Mouse (Mus musculus): ENCODE results near the gene Actr10. TPM values are rescaled to one million over a fixed set of nuclear protein-coding genes. Genes with fewer than 3 reads are reported as not detected.

Actr10 gene
- polyA plus RNA-seq, 1 experiment from 2014 or later: 213 TPM

DNA sequence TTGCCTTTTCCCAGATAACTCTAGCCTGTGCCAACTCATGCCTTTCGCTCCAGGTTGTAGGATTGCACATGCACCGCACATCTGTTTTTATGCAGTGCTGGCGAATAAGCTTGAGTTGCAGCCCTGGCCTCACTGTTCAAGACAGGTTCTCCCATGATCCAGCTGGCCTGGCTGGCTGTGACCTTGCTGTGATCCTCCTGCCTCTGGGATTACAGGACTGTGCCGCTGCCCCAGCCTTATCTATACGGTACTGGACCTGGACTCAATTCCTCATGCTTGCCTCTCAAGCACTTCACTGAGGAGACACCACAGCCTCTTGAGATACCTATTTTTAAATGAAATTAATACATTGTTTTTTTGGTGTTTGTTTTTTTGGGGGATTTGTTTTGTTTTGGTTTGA is 6.5 kb downstream of the Actr10 start:
- peaks cover 7% of the 10 kb centered on the region for H3K36me3 ChIP-seq (ENCODE audit: control insufficient read depth, insufficient read depth, low read length)

DNA sequence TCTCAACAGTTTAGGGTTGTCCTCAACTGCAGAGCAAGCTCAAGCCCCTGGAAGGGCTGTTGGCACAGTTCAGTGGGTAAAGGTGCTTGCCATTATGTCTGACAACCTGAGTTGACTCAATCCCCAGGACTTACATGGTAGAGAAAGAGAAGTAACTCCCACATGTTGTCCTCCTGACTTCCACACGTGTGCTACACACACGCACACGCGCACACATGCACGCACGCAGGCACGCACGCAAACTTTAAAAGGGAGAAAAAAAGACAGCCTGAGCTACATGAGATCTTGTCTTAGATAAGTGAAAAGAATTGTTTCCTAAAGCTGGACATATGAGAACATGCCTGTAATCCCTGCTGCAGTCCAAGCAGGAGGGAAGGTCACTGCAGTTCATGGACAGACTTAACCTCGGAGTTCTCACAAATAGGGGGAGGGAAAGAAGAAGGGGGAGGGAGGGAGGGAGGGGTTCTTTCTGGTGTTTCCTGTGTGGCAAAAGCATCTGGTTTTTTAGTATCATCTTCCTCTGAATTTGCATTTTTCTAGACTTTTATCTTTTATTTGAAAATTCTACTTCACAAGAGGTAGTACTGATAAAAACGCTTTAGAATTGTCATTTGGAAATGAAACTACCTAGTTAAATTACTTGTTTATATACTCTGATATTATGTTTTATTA is 9.1 kb downstream of the Actr10 start:
- no peaks in the 10 kb centered on the region for H3K9me3 ChIP-seq (ENCODE audit: control insufficient read depth, low read length)
- no peaks in the 10 kb centered on the region for H3K27me3 ChIP-seq (replicated peaks; ENCODE audit: control insufficient read depth, insufficient read depth, low read length)
- H3K4me2 ChIP-seq (ENCODE audit: low read depth, low read length): no peak overlapping the region
- H3K4me3 ChIP-seq (ENCODE audit: low read length): no peak overlapping the region
- H3K9ac ChIP-seq (ENCODE audit: low read depth, low read length): no peak overlapping the region
- no peak overlapping the region for H3K27ac ChIP-seq (ENCODE audit: low read length)
- WGBS: 89% methylated on average over 10 of the region's 10 CpGs
- no peaks in the 10 kb centered on the region for H3K4me1 ChIP-seq (ENCODE audit: control insufficient read depth, insufficient read depth, low read length)
- peaks cover 7% of the 10 kb centered on the region for H3K36me3 ChIP-seq (ENCODE audit: control insufficient read depth, insufficient read depth, low read length)
- ATAC-seq: no peak

More for the DNA sequence above, 6.5 kb downstream of the Actr10 start:
- 91% methylated on average over 5 of the region's 5 CpGs for WGBS
- no peaks in the 10 kb centered on the region for H3K9me3 ChIP-seq (ENCODE audit: control insufficient read depth, low read length)
- no peak overlapping the region for H3K4me2 ChIP-seq (ENCODE audit: low read depth, low read length)
- no peak overlapping the region for H3K27ac ChIP-seq (ENCODE audit: low read length)
- H3K4me1 ChIP-seq (ENCODE audit: control insufficient read depth, insufficient read depth, low read length): no peaks in the 10 kb centered on the region
- ATAC-seq: no peak
- no peak overlapping the region for H3K4me3 ChIP-seq (ENCODE audit: low read length)
- H3K9ac ChIP-seq (ENCODE audit: low read depth, low read length): no peak overlapping the region
- H3K27me3 ChIP-seq (replicated peaks; ENCODE audit: control insufficient read depth, insufficient read depth, low read length): no peaks in the 10 kb centered on the region

DNA sequence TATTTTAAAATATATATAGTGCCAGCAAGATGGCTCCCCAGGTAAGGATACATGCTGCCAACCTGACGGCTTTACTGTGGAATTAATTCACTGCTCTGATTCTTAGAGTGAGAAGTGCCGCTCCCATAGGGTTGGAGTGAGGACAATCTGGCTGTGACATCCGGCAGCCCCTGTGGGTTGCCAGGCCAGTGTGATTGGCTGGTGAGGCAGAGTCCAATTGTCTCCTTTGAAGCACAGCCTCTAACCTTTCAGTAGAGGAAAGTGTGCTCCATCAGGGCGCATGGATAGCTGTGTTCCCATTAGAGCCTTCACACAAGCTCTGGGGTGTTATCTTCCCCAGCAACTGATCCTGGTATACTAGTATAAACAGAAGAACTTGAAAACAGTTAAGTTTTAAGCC is 21.0 kb downstream of the Actr10 start:
- Histone ChIP-seq H3K27me3 (replicated peaks; ENCODE audit: control insufficient read depth, insufficient read depth, low read length) (no peaks in the 10 kb centered on the region), H3K4me2 (ENCODE audit: low read depth, low read length) (no peak overlapping the region), H3K9me3 (ENCODE audit: control insufficient read depth, low read length) (no peaks in the 10 kb centered on the region), H3K36me3 (ENCODE audit: control insufficient read depth, insufficient read depth, low read length) (peaks cover 21% of the 10 kb centered on the region), H3K4me3 (ENCODE audit: low read length) (no peak overlapping the region), H3K9ac (ENCODE audit: low read depth, low read length) (no peak overlapping the region), H3K4me1 (ENCODE audit: control insufficient read depth, insufficient read depth, low read length) (no peaks in the 10 kb centered on the region), H3K27ac (ENCODE audit: low read length) (no peak overlapping the region)
- 92% methylated on average over 4 of the region's 4 CpGs for WGBS
- ATAC-seq: no peak

- 39% methylated on average over 8 of the region's 8 CpGs for WGBS
- Histone ChIP-seq H3K36me3 (ENCODE audit: control insufficient read depth, insufficient read depth, low read length) (peaks cover 3% of the 10 kb centered on the region; the same call in 1 of the 2 replicates), H3K4me1 (ENCODE audit: control insufficient read depth, insufficient read depth, low read length) (no peaks in the 10 kb centered on the region), H3K4me3 (ENCODE audit: low read length) (peak overlapping the region; percentile 70), H3K27me3 (replicated peaks; ENCODE audit: control insufficient read depth, insufficient read depth, low read length) (no peaks in the 10 kb centered on the region), H3K27ac (ENCODE audit: low read length) (peak overlapping the region; percentile 96), H3K9me3 (ENCODE audit: control insufficient read depth, low read length) (no peaks in the 10 kb centered on the region), H3K4me2 (ENCODE audit: low read depth, low read length) (peak overlapping the region; percentile 64), H3K9ac (ENCODE audit: low read depth, low read length) (peak overlapping the region; percentile 80)
- ATAC-seq: no peak
Measured at GRCm38 (mm10) chr12:70967581-70967980, 29.9 kb downstream of the Actr10 start.

DNA sequence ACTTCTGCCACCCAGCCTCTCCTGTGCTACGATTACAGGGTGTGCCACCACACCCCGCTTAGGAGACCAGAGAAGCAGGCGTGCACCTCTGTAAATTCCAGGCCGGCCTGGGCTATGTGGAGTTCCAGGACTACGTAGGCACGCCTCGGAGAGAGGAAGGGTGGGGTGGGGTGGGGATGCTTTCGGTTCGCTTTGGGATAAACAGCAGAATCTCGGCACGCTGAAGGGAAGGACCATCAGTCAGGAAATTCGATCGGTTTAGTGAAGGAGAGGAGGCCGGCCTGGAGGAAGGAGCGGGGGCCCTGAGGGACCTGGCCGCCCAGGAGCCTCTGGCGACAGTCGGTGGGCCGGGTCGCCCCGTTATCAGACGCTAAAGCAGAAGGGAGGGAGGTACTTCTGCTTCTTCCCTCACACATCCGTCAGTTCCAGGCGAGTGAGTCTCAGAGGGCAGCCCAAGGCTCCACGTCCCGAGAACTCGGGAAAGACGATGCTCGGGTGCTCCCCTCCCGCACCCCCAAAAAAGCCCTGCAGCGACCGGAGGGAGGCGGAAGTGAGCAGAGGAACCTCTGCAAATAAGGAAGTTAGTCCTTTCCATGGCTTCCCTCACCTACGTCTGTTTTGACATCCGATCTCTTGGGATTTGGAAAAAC is 30.6 kb downstream of the Actr10 start:
- H3K4me1 ChIP-seq (ENCODE audit: control insufficient read depth, insufficient read depth, low read length): no peaks in the 10 kb centered on the region
- H3K36me3 ChIP-seq (ENCODE audit: control insufficient read depth, insufficient read depth, low read length): peaks cover 2% of the 10 kb centered on the region; the same call in 1 of the 2 replicates
- H3K27ac ChIP-seq (ENCODE audit: low read length): peak overlapping the region; percentile 96
- H3K9me3 ChIP-seq (ENCODE audit: control insufficient read depth, low read length): no peaks in the 10 kb centered on the region
- H3K27me3 ChIP-seq (replicated peaks; ENCODE audit: control insufficient read depth, insufficient read depth, low read length): no peaks in the 10 kb centered on the region
- H3K4me3 ChIP-seq (ENCODE audit: low read length): peak overlapping the region; percentile 70
- peak overlapping the region; percentile 64 for H3K4me2 ChIP-seq (ENCODE audit: low read depth, low read length)
- peak overlapping the region; percentile 80 for H3K9ac ChIP-seq (ENCODE audit: low read depth, low read length)
- under 1% methylated on average over 35 of the region's 35 CpGs for WGBS
- ATAC-seq: peak; percentile 92

DNA sequence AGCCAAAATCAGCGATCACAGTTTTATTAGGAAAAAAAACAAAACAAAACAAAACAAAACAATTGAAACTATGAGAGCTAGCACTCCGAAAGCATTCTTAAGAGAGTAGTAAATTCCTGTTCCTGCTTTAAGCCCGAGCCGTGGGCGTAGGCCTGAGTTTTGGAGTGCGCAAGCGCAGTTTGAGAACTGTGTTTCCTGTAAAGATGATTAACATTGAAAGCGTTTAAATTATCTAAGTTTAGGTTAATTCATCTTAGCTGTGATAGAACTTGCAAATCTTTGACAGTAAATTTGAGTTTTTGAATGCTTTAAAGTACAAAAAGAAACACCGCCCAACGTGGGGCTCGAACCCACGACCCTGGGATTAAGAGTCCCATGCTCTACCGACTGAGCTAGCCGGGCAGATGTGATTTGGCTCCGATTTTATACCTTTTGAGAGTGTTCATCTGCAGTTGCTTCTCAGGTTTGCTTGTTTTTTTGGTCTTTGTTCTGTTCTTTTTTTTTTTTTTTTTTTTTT is 31.2 kb downstream of the Actr10 start:
- Histone ChIP-seq H3K4me1 (ENCODE audit: control insufficient read depth, insufficient read depth, low read length) (no peaks in the 10 kb centered on the region), H3K4me3 (ENCODE audit: low read length) (peak overlapping the region; percentile 70), H3K36me3 (ENCODE audit: control insufficient read depth, insufficient read depth, low read length) (no peaks in the 10 kb centered on the region), H3K27ac (ENCODE audit: low read length) (peak overlapping the region; percentile 96), H3K9ac (ENCODE audit: low read depth, low read length) (peak overlapping the region; percentile 80), H3K9me3 (ENCODE audit: control insufficient read depth, low read length) (no peaks in the 10 kb centered on the region), H3K27me3 (replicated peaks; ENCODE audit: control insufficient read depth, insufficient read depth, low read length) (no peaks in the 10 kb centered on the region), H3K4me2 (ENCODE audit: low read depth, low read length) (peak overlapping the region; percentile 64)
- 1% methylated on average over 15 of the region's 15 CpGs for WGBS
- peak; percentile 72 for ATAC-seq

- Histone ChIP-seq H3K36me3 (ENCODE audit: control insufficient read depth, insufficient read depth, low read length) (no peaks in the 10 kb centered on the region), H3K27me3 (replicated peaks; ENCODE audit: control insufficient read depth, insufficient read depth, low read length) (no peaks in the 10 kb centered on the region), H3K27ac (ENCODE audit: low read length) (0 out of 2 replicates have a peak overlapping the region, but pooled peaks have one; percentile 46), H3K4me1 (ENCODE audit: control insufficient read depth, insufficient read depth, low read length) (no peaks in the 10 kb centered on the region), H3K4me2 (ENCODE audit: low read depth, low read length) (peak overlapping the region; percentile 37; the same call in 1 of the 2 replicates), H3K9ac (ENCODE audit: low read depth, low read length) (no peak overlapping the region), H3K9me3 (ENCODE audit: control insufficient read depth, low read length) (no peaks in the 10 kb centered on the region), H3K4me3 (ENCODE audit: low read length) (peak overlapping the region; percentile 28)
- WGBS: 7% methylated on average over 17 of the region's 17 CpGs
- no peak for ATAC-seq
Measured at GRCm38 (mm10) chr12:70969485-70970184, 32.0 kb downstream of the Actr10 start.

DNA sequence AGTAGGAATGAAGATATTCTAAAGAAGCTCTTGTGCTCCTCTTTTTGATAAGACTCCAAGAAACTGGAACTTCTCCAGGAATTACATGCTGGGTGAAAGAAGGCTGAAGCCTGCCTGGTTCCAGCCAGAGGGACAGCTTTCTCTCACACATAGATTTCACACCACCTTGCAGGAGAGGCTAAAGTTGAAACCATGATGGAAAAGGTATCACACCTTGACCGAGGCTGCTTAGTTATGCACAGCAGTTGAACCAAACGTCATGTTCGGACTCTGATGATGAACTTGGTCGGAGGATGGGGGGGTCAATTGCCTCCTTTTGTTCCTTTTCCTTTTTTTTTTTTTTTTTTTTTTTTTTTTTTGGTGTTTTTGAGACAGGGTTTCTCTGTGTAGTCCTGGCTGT is 36.2 kb downstream of the Actr10 start:
- Histone ChIP-seq H3K9me3 (ENCODE audit: control insufficient read depth, low read length) (no peaks in the 10 kb centered on the region), H3K4me3 (ENCODE audit: low read length) (no peak overlapping the region), H3K9ac (ENCODE audit: low read depth, low read length) (no peak overlapping the region), H3K36me3 (ENCODE audit: control insufficient read depth, insufficient read depth, low read length) (no peaks in the 10 kb centered on the region), H3K27ac (ENCODE audit: low read length) (no peak overlapping the region; the same call in 1 of the 2 replicates), H3K4me1 (ENCODE audit: control insufficient read depth, insufficient read depth, low read length) (peaks cover 11% of the 10 kb centered on the region), H3K27me3 (replicated peaks; ENCODE audit: control insufficient read depth, insufficient read depth, low read length) (no peaks in the 10 kb centered on the region), H3K4me2 (ENCODE audit: low read depth, low read length) (peak overlapping the region; percentile 39; the same call in 1 of the 2 replicates)
- ATAC-seq: no peak
- WGBS: 87% methylated on average over 4 of the region's 4 CpGs

Data from intestine, embryonic 16.5 days (tissue).